ENCODE assay signal across 16 mouse cellular contexts in genomic region chr7:126339521-126339971, GRCm38 (mm10). TPM values are rescaled to one million over a fixed set of nuclear protein-coding genes. Genes with fewer than 3 reads are reported as not detected.
DNase-seq lines count a peak whose midpoint lies in the region; ATAC-seq and TF ChIP-seq lines count a peak whose summit lies in the region.
"Had no signal": no experiment of that assay in that cellular context is flagged by ENCODE, and none has a peak within 500 bp of the region (broad histone marks: within the 10 kb centered on the region; RNA-seq: fewer than 3 reads in every experiment).

No protein-coding gene starts in this region.

- H3K4me1 ChIP-seq in heart, embryonic 12.5 days (replicated peaks), result peaks cover 16% of the 10 kb centered on the region
- H3K4me1 ChIP-seq in kidney, adult 2 months (ENCODE audit: control insufficient read depth, insufficient read depth, low read length), result 0 out of 2 replicates have a peak, but pooled peaks cover 6% of the 10 kb centered on the region
- H3K4me1 ChIP-seq in hindbrain, embryonic 16.5 days (ENCODE audit: control insufficient read depth, insufficient read depth, low read depth, low read length), result no peaks in the 10 kb centered on the region
- no peaks in the 10 kb centered on the region for H3K4me1 ChIP-seq in hindbrain, embryonic 11.5 days (replicated peaks; ENCODE audit: control insufficient read depth, insufficient read depth, low read length)
- H3K4me1 ChIP-seq: neural tube, embryonic 13.5 days had no signal

- ATAC-seq in heart, embryonic 12.5 days (ENCODE audit: insufficient number of reproducible peaks, low FRiP score), result no peak
- ATAC-seq in hindbrain, embryonic 16.5 days, result no peak
- ATAC-seq in hindbrain, embryonic 11.5 days (ENCODE audit: low FRiP score), result no peak

- no peak overlapping the region for H3K9ac ChIP-seq in heart, embryonic 12.5 days
- no peak overlapping the region for H3K9ac ChIP-seq in hindbrain, embryonic 16.5 days (ENCODE audit: low read depth, low read length)
- no peak overlapping the region for H3K9ac ChIP-seq in hindbrain, embryonic 11.5 days (ENCODE audit: low read depth, low read length)
- H3K9ac ChIP-seq: intestine, embryonic 15.5 days; liver, embryonic 12.5 days; neural tube, embryonic 13.5 days had no signal

- no peak for TF ChIP-seq POLR2A in kidney, adult 2 months (IDR thresholded peaks at IDR 0.05; ENCODE audit: low read depth, low read length)
- no peak for TF ChIP-seq POLR2A in brain, embryonic 14.5 days (IDR thresholded peaks at IDR 0.05; ENCODE audit: borderline replicate concordance, extremely low read depth, insufficient read depth, insufficient read length, poor library complexity, severe bottlenecking)

- no peaks in the 10 kb centered on the region for H3K9me3 ChIP-seq in heart, embryonic 12.5 days (replicated peaks)
- no peaks in the 10 kb centered on the region for H3K9me3 ChIP-seq in hindbrain, embryonic 16.5 days (ENCODE audit: control insufficient read depth, low read length)
- no peaks in the 10 kb centered on the region for H3K9me3 ChIP-seq in hindbrain, embryonic 11.5 days (ENCODE audit: control insufficient read depth, low read length)
- H3K9me3 ChIP-seq: G1E; intestine, embryonic 15.5 days; liver, embryonic 12.5 days; megakaryocyte, embryonic 14.5 days; neural tube, embryonic 13.5 days had no signal

- H3K27ac ChIP-seq in heart, embryonic 12.5 days (ENCODE audit: poor library complexity, severe bottlenecking), result 0 out of 2 replicates have a peak overlapping the region, but pooled peaks have one; percentile 35
- H3K27ac ChIP-seq in kidney, adult 2 months (ENCODE audit: insufficient read depth, low read depth, low read length), result no peak overlapping the region
- H3K27ac ChIP-seq in hindbrain, embryonic 16.5 days (ENCODE audit: low read depth, low read length), result no peak overlapping the region
- no peak overlapping the region for H3K27ac ChIP-seq in hindbrain, embryonic 11.5 days (ENCODE audit: low read depth, low read length)
- H3K27ac ChIP-seq: intestine, embryonic 15.5 days; liver, embryonic 12.5 days; neural tube, embryonic 13.5 days had no signal

- no peak overlapping the region for H3K4me2 ChIP-seq in heart, embryonic 12.5 days
- no peak overlapping the region for H3K4me2 ChIP-seq in hindbrain, embryonic 16.5 days (ENCODE audit: low read length)
- H3K4me2 ChIP-seq in hindbrain, embryonic 11.5 days (replicated peaks; ENCODE audit: low read depth, low read length), result no peak overlapping the region
- H3K4me2 ChIP-seq: intestine, embryonic 15.5 days; liver, embryonic 12.5 days; neural tube, embryonic 13.5 days had no signal

- 70% methylated on average over 8 of the region's 8 CpGs for WGBS in heart, embryonic 12.5 days
- 66% methylated on average over 8 of the region's 8 CpGs for WGBS in kidney, adult 2 months
- WGBS in hindbrain, embryonic 16.5 days, result 71% methylated on average over 8 of the region's 8 CpGs
- WGBS in hindbrain, embryonic 11.5 days, result 83% methylated on average over 8 of the region's 8 CpGs

- no peak overlapping the region for H3K4me3 ChIP-seq in heart, embryonic 12.5 days
- H3K4me3 ChIP-seq in kidney, adult 2 months (ENCODE audit: insufficient read depth, low read depth, low read length), result no peak overlapping the region
- H3K4me3 ChIP-seq in hindbrain, embryonic 16.5 days (ENCODE audit: low read length), result no peak overlapping the region
- H3K4me3 ChIP-seq in hindbrain, embryonic 11.5 days (ENCODE audit: low read depth, low read length), result no peak overlapping the region
- H3K4me3 ChIP-seq: intestine, embryonic 15.5 days; liver, embryonic 12.5 days; neural tube, embryonic 13.5 days had no signal

- no peak for TF ChIP-seq CTCF in kidney, adult 2 months (conservative IDR thresholded peaks at IDR 0.05; ENCODE audit: insufficient read depth, insufficient read length, low read depth, low read length)
- no peak for TF ChIP-seq CTCF in brain, embryonic 14.5 days (IDR thresholded peaks at IDR 0.05; ENCODE audit: borderline replicate concordance, extremely low read depth, insufficient read depth, insufficient read length)

- no peaks in the 10 kb centered on the region for H3K36me3 ChIP-seq in heart, embryonic 12.5 days
- no peaks in the 10 kb centered on the region for H3K36me3 ChIP-seq in kidney, adult 2 months (ENCODE audit: control insufficient read depth, insufficient read depth, low read length)
- H3K36me3 ChIP-seq in hindbrain, embryonic 16.5 days (ENCODE audit: control insufficient read depth, insufficient read depth, low read length), result no peaks in the 10 kb centered on the region
- H3K36me3 ChIP-seq in hindbrain, embryonic 11.5 days (ENCODE audit: control insufficient read depth, insufficient read depth, low read length), result no peaks in the 10 kb centered on the region
- H3K36me3 ChIP-seq: G1E; intestine, embryonic 15.5 days; liver, embryonic 12.5 days; neural tube, embryonic 13.5 days had no signal

- DNase-seq in heart, adult 9 months (ENCODE audit: low spot score in 2 of 2), result no peak
- peak; percentile 26 to 41 for DNase-seq in kidney, postnatal 4 days
- no peak for DNase-seq in kidney, adult 2 months
- peak; percentile 9 for DNase-seq in brain, embryonic 14.5 days (ENCODE audit: low read depth)
- peak; percentile 75 for DNase-seq in thymus, postnatal 14 days
- no peak for DNase-seq in hindbrain, embryonic 11.5 days (ENCODE audit: low spot score)
- DNase-seq: adrenal gland, postnatal 36 days; cerebellum, postnatal 14 days; gastrocnemius, postnatal 14 days had no signal

- H3K27me3 ChIP-seq in heart, embryonic 12.5 days (replicated peaks), result no peaks in the 10 kb centered on the region
- no peaks in the 10 kb centered on the region for H3K27me3 ChIP-seq in kidney, adult 2 months (replicated peaks; ENCODE audit: control insufficient read depth, insufficient read depth, low read length)
- H3K27me3 ChIP-seq in hindbrain, embryonic 16.5 days (replicated peaks; ENCODE audit: control insufficient read depth, insufficient read depth, low read length), result no peaks in the 10 kb centered on the region
- H3K27me3 ChIP-seq in hindbrain, embryonic 11.5 days (ENCODE audit: control insufficient read depth, insufficient read depth, low read length), result no peaks in the 10 kb centered on the region
- H3K27me3 ChIP-seq: intestine, embryonic 15.5 days; liver, embryonic 12.5 days; megakaryocyte, embryonic 14.5 days; neural tube, embryonic 13.5 days had no signal

RNA-seq across cellular contexts. Expression of gene Lat, which starts 29.8 kb away (rescaled TPM):
- 3.4 and 3.8 TPM in 2 replicates for polyA plus RNA-seq in heart, embryonic 12.5 days (2016; fragmentation: Nextera tagmentation; extraction: Ambion mirVana)
- 1.9 and 11.8 TPM in 2 replicates for polyA plus RNA-seq in kidney, adult 2 months (2012; rRNA removed)
- 1.0 and 2.1 TPM in 2 replicates for polyA plus RNA-seq in brain, embryonic 14.5 days (2012; rRNA removed)
- polyA plus RNA-seq in hindbrain, embryonic 16.5 days (2015; fragmentation: Nextera tagmentation; extraction: Ambion mirVana), result 0.55 and 1.00 TPM in 2 replicates
- polyA plus RNA-seq in hindbrain, embryonic 11.5 days (2014; fragmentation: Nextera tagmentation; extraction: Ambion mirVana), result 1.9 and 3.0 TPM in 2 replicates

RNA-seq across cellular contexts. Expression of gene Spns1, which starts 37.7 kb away (rescaled TPM):
- 45.1 TPM in 2 replicates for polyA plus RNA-seq in heart, embryonic 12.5 days (2016; fragmentation: Nextera tagmentation; extraction: Ambion mirVana)
- polyA plus RNA-seq in kidney, adult 2 months (2012; rRNA removed), result 102 and 168 TPM in 2 replicates
- polyA plus RNA-seq in brain, embryonic 14.5 days (2012; rRNA removed), result 176 and 234 TPM in 2 replicates
- polyA plus RNA-seq in hindbrain, embryonic 16.5 days (2015; fragmentation: Nextera tagmentation; extraction: Ambion mirVana), result 98.1 and 98.9 TPM in 2 replicates
- polyA plus RNA-seq in hindbrain, embryonic 11.5 days (2014; fragmentation: Nextera tagmentation; extraction: Ambion mirVana), result 36.0 and 39.3 TPM in 2 replicates

RNA-seq across cellular contexts. Expression of gene Nfatc2ip, which starts 57.0 kb away (rescaled TPM):
- 1.7 and 2.2 TPM in 2 replicates for polyA plus RNA-seq in heart, embryonic 12.5 days (2016; fragmentation: Nextera tagmentation; extraction: Ambion mirVana)
- 3.5 and 3.9 TPM in 2 replicates for polyA plus RNA-seq in kidney, adult 2 months (2012; rRNA removed)
- 11.0 and 15.7 TPM in 2 replicates for polyA plus RNA-seq in brain, embryonic 14.5 days (2012; rRNA removed)
- polyA plus RNA-seq in hindbrain, embryonic 16.5 days (2015; fragmentation: Nextera tagmentation; extraction: Ambion mirVana), result 2.1 and 2.3 TPM in 2 replicates
- 4.8 and 5.2 TPM in 2 replicates for polyA plus RNA-seq in hindbrain, embryonic 11.5 days (2014; fragmentation: Nextera tagmentation; extraction: Ambion mirVana)

Comparison
In these comparisons a context has a peak if more than half of its experiments do, and no peak if none do; other contexts are left out.
1. DNase-seq: peak in kidney, postnatal 4 days (2 of 2), brain, embryonic 14.5 days (single experiment) and thymus, postnatal 14 days (single experiment); none in heart, adult 9 months (0 of 2), kidney, adult 2 months (single experiment) and hindbrain, embryonic 11.5 days (single experiment).